Mouse (Mus musculus) hindbrain, embryonic 10.5 days (tissue): ENCODE results near the gene Nup107. TPM values are rescaled to one million over a fixed set of nuclear protein-coding genes. Genes with fewer than 3 reads are reported as not detected.

ENCODE experiments used
- DNase-seq: peaks from one replicate; pipeline ENCODE4 v3.0.0-alpha.2; 2017; ENCODE audit warnings: low spot score
- H3K27ac ChIP-seq: fragments of 300-500 bp; sonication (generic); 2 replicates; pipeline ENCODE4 v1.5.1; 2016; ENCODE audit warnings: mild to moderate bottlenecking, moderate library complexity
- H3K27me3 ChIP-seq: fragments of 300-500 bp; sonication (generic); 2 replicates; pipeline ENCODE4 v1.6.1; 2016; ENCODE audit warnings: mild to moderate bottlenecking; ENCODE audit not compliant: poor library complexity, insufficient read depth, severe bottlenecking
- H3K36me3 ChIP-seq: fragments of 300-500 bp; sonication (generic); 2 replicates; pipeline ENCODE4 v1.6.1; 2016; ENCODE audit warnings: mild to moderate bottlenecking, moderate library complexity
- H3K4me1 ChIP-seq: fragments of 300-500 bp; sonication (generic); replicated peaks from 2 replicates; pipeline ENCODE4 v1.6.1; 2016; ENCODE audit warnings: mild to moderate bottlenecking
- H3K4me3 ChIP-seq: fragments of 300-500 bp; sonication (generic); 2 replicates; pipeline ENCODE4 v1.5.1; 2016; ENCODE audit warnings: mild to moderate bottlenecking, moderate library complexity
- H3K9me3 ChIP-seq: fragments of 300-500 bp; sonication (generic); 2 replicates; pipeline ENCODE4 v1.6.1; 2016; ENCODE audit warnings: mild to moderate bottlenecking, moderate library complexity
- WGBS: fragments of 180-500 bp; shearing (Covaris S2); methylation state at CpG from one replicate; pipeline ENCODE4 v1.1.7; 2016; 5-methylcytosine and 5-hydroxymethylcytosine counted together
- polyA plus RNA-seq: library from polyadenylated mRNA; unstranded; fragments of >200 nt; fragmentation: Nextera tagmentation; extraction: Ambion mirVana; gene quantifications from 2 replicates; pipeline ENCODE4 v1.2.1, GENCODE M21; 2016

Gene Nup107
- 70.6 and 94.1 TPM in 2 replicates for polyA plus RNA-seq

- Histone ChIP-seq H3K36me3 (peaks cover 32% of the 10 kb centered on the region), H3K4me3 (peak within 1 kb of the TSS; percentile 84), H3K27me3 (no peaks in the 10 kb centered on the region), H3K9me3 (no peaks in the 10 kb centered on the region), H3K27ac (peak within 1 kb of the TSS; percentile 91), H3K4me1 (peaks cover 23% of the 10 kb centered on the region)
- DNase-seq = peak; percentile 100
- WGBS = under 1% methylated on average over 75 of the region's 75 CpGs
These were observed at the start of gene Nup107 for GRCm38 (mm10) chr10:117792141-117793091. Gene Nup107 (minus strand): TSS chr10:117792705.

- H3K4me1 ChIP-seq = peaks cover 22% of the 10 kb centered on the region
- H3K4me3 ChIP-seq = no peak overlapping the region
- DNase-seq = no peak
- WGBS = 88% methylated on average over 1 of the region's 1 CpGs
- no peak overlapping the region for H3K27ac ChIP-seq
- H3K9me3 ChIP-seq = no peaks in the 10 kb centered on the region
- H3K36me3 ChIP-seq = no peaks in the 10 kb centered on the region
- no peaks in the 10 kb centered on the region for H3K27me3 ChIP-seq
These were observed 49.3 kb upstream of the Nup107 start for GRCm38 (mm10) chr10:117841765-117842164.

- Histone ChIP-seq H3K4me1 (peaks cover 13% of the 10 kb centered on the region), H3K27ac (no peak overlapping the region), H3K9me3 (no peaks in the 10 kb centered on the region), H3K36me3 (no peaks in the 10 kb centered on the region), H3K4me3 (no peak overlapping the region), H3K27me3 (no peaks in the 10 kb centered on the region)
- DNase-seq = no peak
- 85% methylated on average over 5 of the region's 5 CpGs for WGBS
These were observed 48.0 kb upstream of the Nup107 start for GRCm38 (mm10) chr10:117840431-117840995.

- WGBS = 94% methylated on average over 3 of the region's 3 CpGs
- H3K27me3 ChIP-seq = no peaks in the 10 kb centered on the region
- no peak overlapping the region for H3K4me3 ChIP-seq
- H3K27ac ChIP-seq = no peak overlapping the region
- no peaks in the 10 kb centered on the region for H3K9me3 ChIP-seq
- peaks cover 13% of the 10 kb centered on the region for H3K4me1 ChIP-seq
- no peak for DNase-seq
- H3K36me3 ChIP-seq = no peaks in the 10 kb centered on the region
These were observed 47.2 kb upstream of the Nup107 start for GRCm38 (mm10) chr10:117839737-117840136.

GRCm38 (mm10) chr10:117838924-117839323 is 46.4 kb upstream of the Nup107 start:
- H3K36me3 ChIP-seq = no peaks in the 10 kb centered on the region
- DNase-seq = no peak
- H3K4me1 ChIP-seq = peaks cover 5% of the 10 kb centered on the region
- 93% methylated on average over 3 of the region's 3 CpGs for WGBS
- H3K4me3 ChIP-seq = no peak overlapping the region
- no peak overlapping the region for H3K27ac ChIP-seq
- no peaks in the 10 kb centered on the region for H3K27me3 ChIP-seq
- H3K9me3 ChIP-seq = no peaks in the 10 kb centered on the region

- Histone ChIP-seq H3K9me3 (no peaks in the 10 kb centered on the region), H3K27ac (no peak overlapping the region), H3K4me3 (no peak overlapping the region), H3K27me3 (no peaks in the 10 kb centered on the region), H3K4me1 (no peaks in the 10 kb centered on the region), H3K36me3 (no peaks in the 10 kb centered on the region)
- DNase-seq = no peak
- WGBS = 88% methylated on average over 2 of the region's 2 CpGs
These were observed 43.8 kb upstream of the Nup107 start for GRCm38 (mm10) chr10:117836354-117836753.

GRCm38 (mm10) chr10:117835453-117835852 is 42.9 kb upstream of the Nup107 start:
- Histone ChIP-seq H3K4me3 (no peak overlapping the region), H3K27ac (no peak overlapping the region), H3K27me3 (no peaks in the 10 kb centered on the region), H3K9me3 (no peaks in the 10 kb centered on the region), H3K4me1 (no peaks in the 10 kb centered on the region), H3K36me3 (no peaks in the 10 kb centered on the region)
- WGBS = 78% methylated on average over 5 of the region's 5 CpGs
- DNase-seq = no peak

- Histone ChIP-seq H3K27me3 (no peaks in the 10 kb centered on the region), H3K36me3 (no peaks in the 10 kb centered on the region), H3K4me3 (no peak overlapping the region), H3K27ac (no peak overlapping the region), H3K4me1 (no peaks in the 10 kb centered on the region), H3K9me3 (no peaks in the 10 kb centered on the region)
- WGBS = 90% methylated on average over 3 of the region's 3 CpGs
- DNase-seq = no peak
These were observed 38.3 kb upstream of the Nup107 start for GRCm38 (mm10) chr10:117830797-117831196.

- no peaks in the 10 kb centered on the region for H3K4me1 ChIP-seq
- H3K36me3 ChIP-seq = peaks cover under 1% of the 10 kb centered on the region; the same call in 1 of the 2 replicates
- no peak for DNase-seq
- WGBS = 93% methylated on average over 7 of the region's 7 CpGs
- no peak overlapping the region for H3K27ac ChIP-seq
- H3K4me3 ChIP-seq = no peak overlapping the region
- H3K27me3 ChIP-seq = no peaks in the 10 kb centered on the region
- no peaks in the 10 kb centered on the region for H3K9me3 ChIP-seq
These were observed 37.1 kb upstream of the Nup107 start for GRCm38 (mm10) chr10:117829472-117830155.

- WGBS = 89% methylated on average over 4 of the region's 4 CpGs
- Histone ChIP-seq H3K9me3 (no peaks in the 10 kb centered on the region), H3K27me3 (no peaks in the 10 kb centered on the region)
These were observed 36.5 kb upstream of the Nup107 start for GRCm38 (mm10) chr10:117829022-117829421.

GRCm38 (mm10) chr10:117828536-117828935 is 36.0 kb upstream of the Nup107 start:
- Histone ChIP-seq H3K4me1 (no peaks in the 10 kb centered on the region), H3K36me3 (peaks cover 12% of the 10 kb centered on the region), H3K4me3 (no peak overlapping the region), H3K27ac (no peak overlapping the region), H3K9me3 (no peaks in the 10 kb centered on the region), H3K27me3 (no peaks in the 10 kb centered on the region)
- 78% methylated on average over 4 of the region's 4 CpGs for WGBS
- no peak for DNase-seq

More at GRCm38 (mm10) chr10:117829022-117829421, 36.5 kb upstream of the Nup107 start:
- H3K4me3 ChIP-seq = no peak overlapping the region
- H3K27ac ChIP-seq = no peak overlapping the region
- no peak for DNase-seq
- no peaks in the 10 kb centered on the region for H3K4me1 ChIP-seq
- H3K36me3 ChIP-seq = peaks cover 7% of the 10 kb centered on the region; the same call in 1 of the 2 replicates

- Histone ChIP-seq H3K27me3 (no peaks in the 10 kb centered on the region), H3K9me3 (no peaks in the 10 kb centered on the region), H3K36me3 (peaks cover 50% of the 10 kb centered on the region), H3K27ac (no peak overlapping the region), H3K4me1 (no peaks in the 10 kb centered on the region), H3K4me3 (no peak overlapping the region)
- 87% methylated on average over 4 of the region's 4 CpGs for WGBS
- no peak for DNase-seq
These were observed 32.1 kb upstream of the Nup107 start for GRCm38 (mm10) chr10:117824647-117825046.
